Mouse (Mus musculus): Measurements from ENCODE around the gene Rsph9.

Rsph9 gene

GRCm38 (mm10) chr17:46110402-46111289 is 33.4 kb downstream of the Rsph9 start, which contains the start of gene Mrps18a:
Gene Mrps18a (plus strand): TSS chr17:46110986.
- in situ Hi-C loops (cut with MboI; ENCODE audit: unreplicated experiment in 2 of 2), result loop anchor here in 1 of 2 experiments (10.0 kb wide), 1 partner anchor 156 kb away; no protein-coding TSS in a partner anchor

GRCm38 (mm10) chr17:46108286-46108685 is 35.7 kb downstream of the Rsph9 start:
- in situ Hi-C loops (cut with MboI; ENCODE audit: unreplicated experiment in 2 of 2), result loop anchor here in 1 of 2 experiments (10.0 kb wide), 1 partner anchor 63 kb away; no protein-coding TSS in a partner anchor

DNA sequence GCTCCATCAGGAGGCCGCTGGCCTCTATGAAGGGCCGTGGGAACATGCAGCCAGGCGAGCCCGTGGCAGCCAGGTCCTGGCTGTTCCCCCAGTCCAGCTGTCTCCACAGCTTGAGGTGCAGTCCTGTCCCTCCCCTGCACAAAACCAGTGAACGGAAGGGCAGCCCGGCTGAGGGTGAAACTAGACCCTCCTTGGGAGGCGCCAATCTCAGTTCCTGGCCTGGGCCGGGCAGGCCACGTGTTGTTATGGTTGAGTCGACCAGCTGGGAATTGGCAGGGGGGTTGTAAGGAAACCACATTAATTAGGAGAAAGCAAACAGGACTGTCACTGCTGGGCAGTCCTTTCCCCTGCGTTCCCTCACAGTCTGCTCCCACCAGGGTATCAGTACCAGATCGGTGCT is 39.5 kb downstream of the Rsph9 start:
- in situ Hi-C loops (cut with MboI; ENCODE audit: unreplicated experiment in 2 of 2), result loop anchor here in 1 of 2 experiments (10.0 kb wide), 1 partner anchor 60 kb away; no protein-coding TSS in a partner anchor

GRCm38 (mm10) chr17:46102608-46103159 is 41.3 kb downstream of the Rsph9 start:
- in situ Hi-C loops (cut with MboI; ENCODE audit: unreplicated experiment in 2 of 2), result loop anchor here in 1 of 2 experiments (10.0 kb wide), 1 partner anchor 58 kb away; no protein-coding TSS in a partner anchor

GRCm38 (mm10) chr17:46101906-46102305 is 42.1 kb downstream of the Rsph9 start:
- in situ Hi-C loops (cut with MboI; ENCODE audit: unreplicated experiment in 2 of 2), result loop anchor here in 1 of 2 experiments (10.0 kb wide), 1 partner anchor 57 kb away; no protein-coding TSS in a partner anchor

DNA sequence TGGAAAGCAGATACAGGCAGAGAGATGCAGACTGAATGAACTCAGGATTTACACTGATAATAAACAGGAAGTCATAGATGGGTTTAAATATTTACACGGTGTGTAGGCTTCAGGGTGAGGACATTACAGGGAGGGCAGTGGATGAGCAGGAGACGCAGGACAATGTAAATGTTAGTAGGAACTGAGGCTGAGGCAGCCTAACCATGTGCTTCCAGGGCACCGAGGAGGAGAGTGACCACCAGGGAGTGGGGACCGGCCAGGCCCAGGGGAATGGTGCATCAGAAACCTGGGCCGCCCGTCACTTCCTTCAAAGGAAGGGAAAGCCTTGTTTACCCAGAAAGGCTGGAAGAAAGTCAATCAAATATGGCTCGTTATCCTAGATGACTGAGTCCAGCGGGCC is 45.5 kb downstream of the Rsph9 start:
- in situ Hi-C loops (cut with MboI; ENCODE audit: unreplicated experiment in 2 of 2), result no loop called here

DNA sequence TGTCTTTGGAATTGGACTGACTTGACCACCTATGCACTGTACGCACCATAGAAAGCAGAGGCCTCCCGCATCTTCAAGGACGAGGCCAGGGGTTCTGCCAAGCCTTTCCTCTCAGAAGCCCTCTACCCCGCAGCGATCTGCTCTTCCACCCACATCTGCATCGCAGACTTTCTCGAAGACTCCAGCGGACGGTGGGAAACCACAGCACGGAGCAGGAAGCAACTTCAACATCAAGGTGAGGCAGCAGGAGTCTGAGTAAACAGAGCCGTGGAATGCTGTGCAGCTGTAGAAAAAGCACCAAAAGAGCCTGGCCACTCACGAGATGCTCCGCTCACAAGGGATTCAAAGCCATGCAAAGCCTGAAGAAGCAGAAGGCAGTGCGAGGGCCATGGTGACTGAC is 52.1 kb downstream of the Rsph9 start:
- in situ Hi-C loops (cut with MboI; ENCODE audit: unreplicated experiment in 2 of 2), result no loop called here

- in situ Hi-C loops (cut with MboI; ENCODE audit: unreplicated experiment in 2 of 2), result no loop called here
Measured at GRCm38 (mm10) chr17:46091351-46091750, 52.7 kb downstream of the Rsph9 start.

DNA sequence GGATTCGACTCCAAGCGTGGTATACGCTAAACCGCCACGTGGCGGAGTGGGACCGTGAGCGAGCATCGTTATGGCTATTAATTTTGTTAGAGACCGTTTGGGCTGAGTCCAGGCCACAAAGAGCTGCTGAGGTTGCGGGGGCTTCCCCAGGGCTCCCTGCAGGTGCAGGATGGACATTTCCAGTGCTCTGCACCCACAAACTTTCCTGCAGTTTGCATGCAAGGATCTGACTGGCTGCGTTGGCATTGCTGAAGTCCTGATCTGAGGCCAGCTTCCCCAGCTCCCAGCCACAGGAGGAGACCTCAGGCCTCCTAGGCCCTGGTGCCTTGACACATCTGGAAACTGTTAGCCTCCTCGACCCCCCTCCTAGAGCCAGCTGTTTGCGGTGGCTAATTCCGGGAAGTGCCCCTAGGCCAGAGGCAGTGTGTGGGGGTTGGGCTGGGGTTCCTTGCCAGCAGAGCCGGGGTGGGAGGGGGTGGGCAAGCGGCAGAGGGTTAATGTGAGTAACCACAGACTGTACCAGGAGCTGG is 57.6 kb downstream of the Rsph9 start:
- in situ Hi-C loops (cut with MboI; ENCODE audit: unreplicated experiment in 2 of 2), result no loop called here

GRCm38 (mm10) chr17:46084091-46084501 is 59.9 kb downstream of the Rsph9 start:
- in situ Hi-C loops (cut with MboI; ENCODE audit: unreplicated experiment in 2 of 2), result loop anchor here in 1 of 2 experiments (5.0 kb wide), 1 partner anchor 37 kb away; no protein-coding TSS in a partner anchor

GRCm38 (mm10) chr17:46083381-46083780 is 60.6 kb downstream of the Rsph9 start:
- in situ Hi-C loops (cut with MboI; ENCODE audit: unreplicated experiment in 2 of 2), result loop anchor here in 1 of 2 experiments (5.0 kb wide), 1 partner anchor 36 kb away; no protein-coding TSS in a partner anchor

GRCm38 (mm10) chr17:46081657-46082056 is 62.4 kb downstream of the Rsph9 start:
- in situ Hi-C loops (cut with MboI; ENCODE audit: unreplicated experiment in 2 of 2), result loop anchor here in 1 of 2 experiments (5.0 kb wide), 1 partner anchor 34 kb away; no protein-coding TSS in a partner anchor

DNA sequence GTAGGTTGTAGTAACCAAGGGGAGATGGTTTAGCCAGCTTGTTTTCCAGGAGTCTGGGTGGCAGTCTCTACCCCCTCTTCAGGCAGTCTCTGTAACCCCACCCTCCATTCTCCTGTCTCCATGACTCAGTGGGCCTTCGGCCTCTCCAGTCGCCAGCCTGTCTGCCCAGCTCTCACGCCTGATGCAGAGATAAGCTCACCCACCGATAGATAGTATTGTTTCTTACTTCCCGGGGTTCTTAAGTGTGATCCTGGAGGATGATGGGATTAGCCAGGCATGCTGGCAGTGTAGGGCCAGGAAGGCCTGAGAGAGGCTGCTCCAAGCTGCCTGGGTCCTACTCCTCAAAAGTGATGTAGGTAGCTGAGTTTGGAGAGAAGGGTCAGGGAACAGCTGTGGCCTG is 63.0 kb downstream of the Rsph9 start:
- in situ Hi-C loops (cut with MboI; ENCODE audit: unreplicated experiment in 2 of 2), result loop anchor here in 1 of 2 experiments (5.0 kb wide), 1 partner anchor 34 kb away; no protein-coding TSS in a partner anchor

DNA sequence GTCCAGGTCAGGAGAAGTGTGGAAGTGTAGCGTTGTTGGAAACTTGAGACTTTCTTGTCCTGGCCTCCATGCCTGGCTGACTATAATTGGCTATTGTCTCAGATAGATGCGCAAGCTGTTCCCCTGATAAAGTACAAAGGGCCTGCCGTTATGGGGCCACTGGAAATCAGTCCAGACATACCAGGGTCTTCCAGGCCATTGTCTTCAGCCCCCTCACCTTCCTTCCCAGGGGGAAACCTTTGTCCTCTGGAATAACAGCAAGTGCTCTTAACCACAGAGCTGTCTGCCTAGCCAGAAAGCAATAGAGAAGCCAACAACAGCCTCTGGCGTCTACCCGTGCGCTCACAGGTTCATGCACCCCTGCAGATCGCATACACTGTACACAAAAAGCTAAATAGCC is 63.6 kb downstream of the Rsph9 start:
- in situ Hi-C loops (cut with MboI; ENCODE audit: unreplicated experiment in 2 of 2), result loop anchor here in 1 of 2 experiments (5.0 kb wide), 1 partner anchor 33 kb away; no protein-coding TSS in a partner anchor

GRCm38 (mm10) chr17:46079037-46079436 is 65.0 kb downstream of the Rsph9 start:
- in situ Hi-C loops (cut with MboI; ENCODE audit: unreplicated experiment in 2 of 2), result loop anchor here in 1 of 2 experiments (5.0 kb wide), 1 partner anchor 37 kb away; no protein-coding TSS in a partner anchor

DNA sequence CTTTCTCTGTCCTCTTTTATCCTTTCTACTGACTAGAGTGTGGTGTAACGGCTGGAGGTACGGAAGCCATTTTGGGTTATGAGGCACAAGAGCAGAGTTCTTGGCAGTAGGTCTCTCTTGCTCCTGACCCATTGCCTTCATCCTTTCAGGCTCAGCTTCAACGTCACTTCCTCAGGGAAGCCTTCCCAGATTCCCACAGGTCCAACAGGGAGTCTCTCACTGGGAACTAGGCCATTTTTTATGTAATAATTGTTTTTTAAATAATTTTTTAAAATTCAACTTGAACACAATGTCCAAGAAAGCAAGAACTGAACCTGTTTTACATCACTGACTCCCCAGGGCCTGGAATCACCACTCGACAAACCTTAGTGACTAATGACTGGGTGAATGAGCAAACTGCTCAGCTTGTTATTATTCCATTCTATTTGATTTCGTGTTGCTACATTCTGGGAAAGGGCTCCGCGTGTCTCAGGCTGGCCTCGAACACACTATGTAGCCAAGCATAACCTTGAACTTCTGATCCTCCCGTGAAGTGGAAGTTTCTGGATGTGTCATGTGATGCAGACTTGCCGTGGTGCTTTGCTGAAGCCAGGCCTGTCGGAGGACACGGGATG is 66.0 kb downstream of the Rsph9 start:
- in situ Hi-C loops (cut with MboI; ENCODE audit: unreplicated experiment in 2 of 2), result loop anchor here in 1 of 2 experiments (5.0 kb wide), 1 partner anchor 36 kb away; no protein-coding TSS in a partner anchor

DNA sequence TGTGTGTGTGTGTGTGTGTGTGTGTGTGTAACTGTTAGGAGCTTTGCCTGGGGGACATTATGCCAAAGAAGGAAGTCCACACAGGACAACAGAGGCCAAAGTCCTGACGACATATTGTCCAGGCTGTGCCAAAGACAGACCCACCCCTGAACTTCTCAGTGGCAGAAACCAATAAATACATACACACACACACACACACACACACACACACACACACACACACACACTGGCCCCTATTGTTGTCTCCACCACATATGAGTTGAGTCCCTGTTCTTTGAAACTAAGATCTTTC is 67.8 kb downstream of the Rsph9 start:
- in situ Hi-C loops (cut with MboI; ENCODE audit: unreplicated experiment in 2 of 2), result loop anchor here in 1 of 2 experiments (5.0 kb wide), 1 partner anchor 34 kb away; no protein-coding TSS in a partner anchor

DNA sequence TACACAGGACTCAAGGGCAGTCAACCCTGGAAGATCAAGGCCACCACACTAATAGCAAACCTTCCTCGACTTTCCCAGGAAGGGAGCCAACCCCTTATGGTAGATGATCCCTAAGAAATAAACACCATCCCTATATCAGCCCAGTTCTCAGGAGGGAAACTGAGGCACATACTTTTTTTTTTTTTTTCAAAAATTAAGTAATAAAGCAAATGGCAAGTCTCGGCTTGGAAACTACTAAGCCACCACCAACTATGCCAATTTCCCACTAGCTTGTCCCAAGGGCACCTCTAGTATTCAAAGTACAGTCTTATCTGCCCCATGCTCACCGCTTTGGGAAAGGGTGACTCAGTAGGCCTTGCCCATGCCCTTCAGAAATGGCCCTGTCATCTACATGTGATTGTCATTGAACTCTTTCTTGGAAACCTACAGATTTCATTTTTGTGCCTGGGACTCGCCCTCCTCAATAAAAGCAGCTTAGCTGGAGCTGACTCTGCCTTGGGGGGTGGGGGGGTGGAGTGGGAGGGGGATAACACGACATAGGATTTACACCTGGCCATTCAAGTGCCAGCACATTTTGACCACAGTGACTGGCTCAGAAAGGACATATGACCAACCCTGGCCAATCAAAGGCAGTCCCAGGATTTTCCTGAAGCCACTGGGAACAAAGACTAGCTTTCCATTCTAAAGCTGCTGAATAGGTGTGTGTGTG is 68.3 kb downstream of the Rsph9 start:
- in situ Hi-C loops (cut with MboI; ENCODE audit: unreplicated experiment in 2 of 2), result loop anchor here in 1 of 2 experiments (5.0 kb wide), 1 partner anchor 33 kb away; no protein-coding TSS in a partner anchor

- in situ Hi-C loops (cut with MboI; ENCODE audit: unreplicated experiment in 2 of 2), result loop anchor here in 1 of 2 experiments (5.0 kb wide), 1 partner anchor 33 kb away; no protein-coding TSS in a partner anchor
Measured at GRCm38 (mm10) chr17:46075116-46075485, 68.9 kb downstream of the Rsph9 start.
